Mouse (Mus musculus): Measurements from ENCODE around the gene BC048679. TPM values are rescaled to one million over a fixed set of nuclear protein-coding genes. Genes with fewer than 3 reads are reported as not detected.
A peak's percentile ranks its signal among the peaks of the same experiment; 100 is the strongest.

BC048679 gene
- polyA plus RNA-seq, 2 experiments, result not detected

GRCm38 (mm10) chr7:81523008-81523662, 25.1 kb upstream of the BC048679 start:
- TF ChIP-seq CTCF (IDR thresholded peaks at IDR 0.05; ENCODE audit: low read depth) (peak; percentile 34), EP300 (IDR thresholded peaks at IDR 0.05; ENCODE audit: low read depth) (no peak)
- no peaks in the 10 kb centered on the region for H3K27me3 ChIP-seq (ENCODE audit: control insufficient read depth, insufficient read depth, low read length)
- peak overlapping the region; percentile 93 for H3K4me2 ChIP-seq (ENCODE audit: low read depth)
- WGBS (ENCODE audit: insufficient replicate concordance), result under 1% methylated on average over 31 of the region's 31 CpGs
- H3K9me3 ChIP-seq (ENCODE audit: control insufficient read depth, low read length), result no peaks in the 10 kb centered on the region
- H3K9ac ChIP-seq (replicated peaks), result peak overlapping the region; percentile 85
- peaks cover 3 to 11% of the 10 kb centered on the region in 2 experiments; a peak in 3 of 4 replicates for H3K4me1 ChIP-seq (replicated peaks; ENCODE audit: control insufficient read depth in 2 of 2, insufficient read depth in 2 of 2, low read length in 1 of 2)
- peaks cover 4% of the 10 kb centered on the region for H3K36me3 ChIP-seq (replicated peaks; ENCODE audit: control insufficient read depth, insufficient read depth, low read depth)
- peak; percentile 78 to 88 (median 78) for DNase-seq (ENCODE audit: low read depth in 3 of 3, low spot score in 3 of 3)
- H3K4me3 ChIP-seq (ENCODE audit: insufficient read depth in 1 of 2, low read depth in 2 of 2, low read length in 2 of 2), result peak overlapping the region; percentile 88 to 91
- peak; percentile 96 for ATAC-seq (ENCODE audit: insufficient read depth)
- peak overlapping the region; percentile 64 for H3K27ac ChIP-seq

- H3K36me3 ChIP-seq (replicated peaks; ENCODE audit: control insufficient read depth, insufficient read depth, low read depth), result no peaks in the 10 kb centered on the region
- H3K9me3 ChIP-seq (ENCODE audit: control insufficient read depth, low read length), result no peaks in the 10 kb centered on the region
- no peak overlapping the region for H3K4me3 ChIP-seq (ENCODE audit: insufficient read depth in 1 of 2, low read depth in 2 of 2, low read length in 2 of 2)
- WGBS (ENCODE audit: insufficient replicate concordance), result 49% methylated on average over 6 of the region's 6 CpGs
- ATAC-seq (ENCODE audit: insufficient read depth), result no peak
- no peak for DNase-seq (ENCODE audit: low read depth in 3 of 3, low spot score in 3 of 3)
- no peak overlapping the region for H3K4me2 ChIP-seq (ENCODE audit: low read depth)
- no peak overlapping the region for H3K9ac ChIP-seq (replicated peaks)
- H3K27me3 ChIP-seq (ENCODE audit: control insufficient read depth, insufficient read depth, low read length), result no peaks in the 10 kb centered on the region
- no peak for TF ChIP-seq CTCF (IDR thresholded peaks at IDR 0.05; ENCODE audit: low read depth)
- no peak for TF ChIP-seq EP300 (IDR thresholded peaks at IDR 0.05; ENCODE audit: low read depth)
- no peaks in the 10 kb centered on the region for H3K4me1 ChIP-seq (replicated peaks; ENCODE audit: control insufficient read depth in 2 of 2, insufficient read depth in 2 of 2, low read length in 1 of 2)
- H3K27ac ChIP-seq, result no peak overlapping the region
Observed at GRCm38 (mm10) chr7:81516154-81517030, 18.3 kb upstream of the BC048679 start.

- Histone ChIP-seq H3K4me2 (ENCODE audit: low read depth) (no peak overlapping the region), H3K4me1 (replicated peaks; ENCODE audit: control insufficient read depth in 2 of 2, insufficient read depth in 2 of 2, low read length in 1 of 2) (no peaks in the 10 kb centered on the region), H3K36me3 (replicated peaks; ENCODE audit: control insufficient read depth, insufficient read depth, low read depth) (no peaks in the 10 kb centered on the region), H3K4me3 (ENCODE audit: insufficient read depth in 1 of 2, low read depth in 2 of 2, low read length in 2 of 2) (no peak overlapping the region), H3K27ac (no peak overlapping the region), H3K9me3 (ENCODE audit: control insufficient read depth, low read length) (no peaks in the 10 kb centered on the region), H3K9ac (replicated peaks) (no peak overlapping the region), H3K27me3 (ENCODE audit: control insufficient read depth, insufficient read depth, low read length) (no peaks in the 10 kb centered on the region)
- DNase-seq (ENCODE audit: low read depth in 3 of 3, low spot score in 3 of 3) (no peak), ATAC-seq (ENCODE audit: insufficient read depth) (no peak)
- 47% methylated on average over 13 of the region's 13 CpGs for WGBS (ENCODE audit: insufficient replicate concordance)
- TF ChIP-seq CTCF (IDR thresholded peaks at IDR 0.05; ENCODE audit: low read depth) (no peak), EP300 (IDR thresholded peaks at IDR 0.05; ENCODE audit: low read depth) (no peak)
Observed at GRCm38 (mm10) chr7:81514906-81515590, 17.0 kb upstream of the BC048679 start.

DNA sequence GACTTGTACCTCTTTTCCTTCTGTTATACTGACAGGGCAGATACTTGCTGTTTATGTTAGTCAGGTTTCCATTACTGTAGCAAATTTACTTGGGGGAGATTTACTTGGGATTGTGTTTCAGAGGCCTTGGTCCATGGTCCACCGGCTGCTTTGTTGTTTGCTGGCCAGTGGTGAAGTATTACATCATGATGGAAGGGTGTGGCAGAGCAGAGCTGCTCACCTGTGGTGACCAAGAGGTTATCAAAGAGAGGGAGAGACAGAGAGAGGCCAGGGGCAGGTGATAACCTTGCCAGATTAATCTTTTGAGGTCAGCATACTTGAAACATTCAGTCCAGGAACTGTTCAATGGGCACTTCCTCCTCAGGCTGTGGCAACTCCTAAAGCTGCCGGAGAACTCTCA, 3.0 kb upstream of the BC048679 start:
- no peak overlapping the region for H3K27ac ChIP-seq
- H3K36me3 ChIP-seq (replicated peaks; ENCODE audit: control insufficient read depth, insufficient read depth, low read depth), result no peaks in the 10 kb centered on the region
- WGBS (ENCODE audit: insufficient replicate concordance), result 62% methylated on average over 2 of the region's 2 CpGs
- no peak overlapping the region for H3K4me3 ChIP-seq (ENCODE audit: insufficient read depth in 1 of 2, low read depth in 2 of 2, low read length in 2 of 2)
- no peak overlapping the region for H3K4me2 ChIP-seq (ENCODE audit: low read depth)
- no peak overlapping the region for H3K9ac ChIP-seq (replicated peaks)
- no peaks in the 10 kb centered on the region for H3K27me3 ChIP-seq (ENCODE audit: control insufficient read depth, insufficient read depth, low read length)
- DNase-seq (ENCODE audit: low read depth in 3 of 3, low spot score in 3 of 3), result no peak
- TF ChIP-seq CTCF (IDR thresholded peaks at IDR 0.05; ENCODE audit: low read depth), result no peak
- TF ChIP-seq EP300 (IDR thresholded peaks at IDR 0.05; ENCODE audit: low read depth), result no peak
- H3K4me1 ChIP-seq (replicated peaks; ENCODE audit: control insufficient read depth in 2 of 2, insufficient read depth in 2 of 2, low read length in 1 of 2), result no peaks in the 10 kb centered on the region; a peak in 1 of 4 replicates
- ATAC-seq (ENCODE audit: insufficient read depth), result no peak
- no peaks in the 10 kb centered on the region for H3K9me3 ChIP-seq (ENCODE audit: control insufficient read depth, low read length)

All from liver, embryonic 14.5 days (tissue).